Mouse (Mus musculus): ENCODE results near the gene Hist1h1d.

DNA sequence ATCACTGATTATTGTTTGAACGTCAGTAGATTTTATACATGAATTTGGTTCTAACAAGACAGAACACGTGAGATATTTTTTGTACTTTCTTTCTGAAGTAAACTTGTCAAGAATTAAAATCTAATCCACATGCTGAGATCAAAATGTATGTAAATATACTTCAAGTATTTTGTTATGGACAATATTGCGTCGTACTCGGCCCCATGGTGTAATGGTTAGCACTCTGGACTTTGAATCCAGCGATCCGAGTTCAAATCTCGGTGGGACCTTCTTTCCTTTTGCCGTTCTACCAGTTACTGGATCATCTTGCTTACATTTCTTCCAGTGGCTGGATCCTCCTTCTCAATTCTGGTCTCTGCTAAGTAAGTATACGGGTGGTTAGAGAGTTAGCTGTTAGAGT lies 33.6 kb upstream of the Hist1h1d start:
- TF ChIP-seq CTCF (IDR thresholded peaks at IDR 0.05; ENCODE audit: low read depth, low read length) (no peak), GATA1 (IDR thresholded peaks at IDR 0.05; ENCODE audit: borderline replicate concordance, low read length) (no peak), GATA2 (IDR thresholded peaks at IDR 0.05; ENCODE audit: borderline replicate concordance, low read depth, low read length) (no peak), TAL1 (conservative IDR thresholded peaks at IDR 0.05; ENCODE audit: low read depth, low read length) (no peak), POLR2AphosphoS5 (IDR thresholded peaks at IDR 0.05; ENCODE audit: insufficient replicate concordance, low read depth, low read length) (no peak)

Data from G1E (cell line).